Mouse (Mus musculus): Measurements from ENCODE around the gene Clstn1. TPM values are rescaled to one million over a fixed set of nuclear protein-coding genes. Genes with fewer than 3 reads are reported as not detected.

The Clstn1 gene
- polyA plus RNA-seq, 1 experiment from 2014 or later = 71.4 TPM

- Histone ChIP-seq H3K4me2 (replicated peaks) (no peak overlapping the region), H3K9ac (no peak overlapping the region), H3K4me1 (no peaks in the 10 kb centered on the region), H3K27ac (replicated peaks) (no peak overlapping the region), H3K27me3 (no peaks in the 10 kb centered on the region), H3K36me3 (0 out of 2 replicates have a peak, but pooled peaks cover 5% of the 10 kb centered on the region), H3K9me3 (replicated peaks) (no peaks in the 10 kb centered on the region), H3K4me3 (replicated peaks) (no peak overlapping the region)
- 79% methylated on average over 5 of the region's 5 CpGs for whole genome bisulfite sequencing
- ATAC-seq (ENCODE audit: insufficient number of reproducible peaks, low FRiP score, low TSS enrichment, low read depth) = no peak
Observed at GRCm38 (mm10) chr4:149551696-149552095, 34.6 kb upstream of the Clstn1 start.

GRCm38 (mm10) chr4:149553834-149554233 is 32.4 kb upstream of the Clstn1 start:
- WGBS = 69% methylated on average over 7 of the region's 7 CpGs
- Histone ChIP-seq H3K4me3 (replicated peaks) (no peak overlapping the region), H3K4me1 (peaks cover 5% of the 10 kb centered on the region), H3K9ac (no peak overlapping the region), H3K36me3 (0 out of 2 replicates have a peak, but pooled peaks cover 4% of the 10 kb centered on the region), H3K4me2 (replicated peaks) (no peak overlapping the region), H3K9me3 (replicated peaks) (no peaks in the 10 kb centered on the region), H3K27me3 (no peaks in the 10 kb centered on the region), H3K27ac (replicated peaks) (no peak overlapping the region)
- no peak for ATAC-seq (ENCODE audit: insufficient number of reproducible peaks, low FRiP score, low TSS enrichment, low read depth)

DNA sequence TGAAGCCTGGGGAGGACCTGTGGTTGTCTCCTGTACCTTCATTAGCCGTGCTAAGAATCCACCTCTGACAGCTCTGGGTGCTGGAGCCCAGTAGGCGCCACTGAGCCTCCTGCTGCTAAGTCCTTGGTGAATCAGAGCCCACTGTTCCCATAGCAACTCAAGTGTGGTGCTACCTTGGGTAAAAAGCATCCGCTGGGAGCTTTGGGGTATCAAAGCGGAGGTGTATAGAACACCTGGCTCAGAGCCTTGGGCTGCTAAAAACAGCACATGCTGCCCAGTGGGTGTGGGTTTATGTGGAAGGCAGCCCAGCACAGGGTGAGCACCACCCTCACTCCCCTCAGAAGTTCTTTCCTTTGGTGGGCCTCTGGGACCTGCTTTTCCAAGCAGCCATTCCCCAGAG is 30.2 kb upstream of the Clstn1 start:
- WGBS = 77% methylated on average over 4 of the region's 4 CpGs
- Histone ChIP-seq H3K9me3 (replicated peaks) (no peaks in the 10 kb centered on the region), H3K4me3 (replicated peaks) (no peak overlapping the region), H3K36me3 (0 out of 2 replicates have a peak, but pooled peaks cover 12% of the 10 kb centered on the region), H3K9ac (no peak overlapping the region), H3K27ac (replicated peaks) (no peak overlapping the region), H3K27me3 (no peaks in the 10 kb centered on the region), H3K4me1 (peaks cover 5% of the 10 kb centered on the region), H3K4me2 (replicated peaks) (no peak overlapping the region)
- ATAC-seq (ENCODE audit: insufficient number of reproducible peaks, low FRiP score, low TSS enrichment, low read depth) = peak; percentile 55

- H3K36me3 ChIP-seq = 0 out of 2 replicates have a peak, but pooled peaks cover 12% of the 10 kb centered on the region
- H3K27me3 ChIP-seq = no peaks in the 10 kb centered on the region
- 81% methylated on average over 5 of the region's 5 CpGs for WGBS
- no peak overlapping the region for H3K4me2 ChIP-seq (replicated peaks)
- peaks cover 17% of the 10 kb centered on the region for H3K4me1 ChIP-seq
- no peak overlapping the region for H3K27ac ChIP-seq (replicated peaks)
- no peak overlapping the region for H3K9ac ChIP-seq
- H3K4me3 ChIP-seq (replicated peaks) = no peak overlapping the region
- no peaks in the 10 kb centered on the region for H3K9me3 ChIP-seq (replicated peaks)
- no peak for ATAC-seq (ENCODE audit: insufficient number of reproducible peaks, low FRiP score, low TSS enrichment, low read depth)
Observed at GRCm38 (mm10) chr4:149557905-149558304, 28.4 kb upstream of the Clstn1 start.

DNA sequence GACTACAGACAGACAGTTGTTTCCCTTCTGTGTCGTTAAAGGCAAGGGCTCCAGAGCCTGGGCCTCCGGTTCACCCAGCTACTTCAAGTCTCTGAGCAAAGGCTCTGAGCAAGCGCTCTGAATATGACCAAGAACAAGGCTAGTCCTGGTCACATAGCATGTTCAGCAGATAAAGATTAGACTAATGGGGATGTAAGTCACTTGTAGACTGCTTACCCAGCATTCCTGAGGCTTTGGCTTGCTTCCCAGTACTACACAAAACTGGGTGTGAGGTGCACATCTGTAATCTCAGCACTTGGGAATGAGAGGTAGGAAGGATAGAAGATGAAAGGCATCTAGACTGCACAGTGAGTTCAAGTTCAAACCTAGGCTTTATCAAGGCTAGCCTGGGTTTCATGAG is 27.9 kb upstream of the Clstn1 start:
- no peaks in the 10 kb centered on the region for H3K9me3 ChIP-seq (replicated peaks)
- no peak overlapping the region for H3K27ac ChIP-seq (replicated peaks)
- no peak overlapping the region for H3K4me3 ChIP-seq (replicated peaks)
- 0 out of 2 replicates have a peak, but pooled peaks cover 12% of the 10 kb centered on the region for H3K36me3 ChIP-seq
- ATAC-seq (ENCODE audit: insufficient number of reproducible peaks, low FRiP score, low TSS enrichment, low read depth) = no peak
- H3K4me2 ChIP-seq (replicated peaks) = no peak overlapping the region
- WGBS = 72% methylated on average over 3 of the region's 3 CpGs
- no peak overlapping the region for H3K9ac ChIP-seq
- no peaks in the 10 kb centered on the region for H3K27me3 ChIP-seq
- H3K4me1 ChIP-seq = peaks cover 22% of the 10 kb centered on the region

DNA sequence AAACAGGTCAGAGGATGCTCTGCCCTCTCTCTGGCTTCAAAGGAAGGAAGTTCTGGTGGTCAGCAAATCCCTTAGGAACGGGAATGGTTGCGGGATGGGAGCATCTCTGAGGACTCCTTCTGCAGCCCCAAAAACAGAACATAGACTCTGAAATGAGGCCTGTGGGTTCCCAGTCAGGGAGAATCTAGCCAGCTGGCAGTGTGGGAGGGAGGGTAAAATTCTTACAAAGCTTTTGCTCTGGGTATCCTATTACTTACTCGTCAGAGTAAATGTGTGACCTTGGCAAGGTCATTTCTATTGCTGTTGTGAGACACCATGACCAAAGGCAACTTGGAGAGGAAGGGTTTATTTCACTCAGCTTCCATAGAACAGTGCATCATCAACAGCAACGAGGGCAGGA is 24.9 kb upstream of the Clstn1 start:
- Histone ChIP-seq H3K4me2 (replicated peaks) (no peak overlapping the region), H3K4me1 (peaks cover 29% of the 10 kb centered on the region), H3K9ac (no peak overlapping the region), H3K4me3 (replicated peaks) (no peak overlapping the region), H3K9me3 (replicated peaks) (no peaks in the 10 kb centered on the region), H3K27ac (replicated peaks) (no peak overlapping the region), H3K36me3 (0 out of 2 replicates have a peak, but pooled peaks cover 12% of the 10 kb centered on the region), H3K27me3 (no peaks in the 10 kb centered on the region)
- no peak for ATAC-seq (ENCODE audit: insufficient number of reproducible peaks, low FRiP score, low TSS enrichment, low read depth)
- 75% methylated on average over 4 of the region's 4 CpGs for WGBS

DNA sequence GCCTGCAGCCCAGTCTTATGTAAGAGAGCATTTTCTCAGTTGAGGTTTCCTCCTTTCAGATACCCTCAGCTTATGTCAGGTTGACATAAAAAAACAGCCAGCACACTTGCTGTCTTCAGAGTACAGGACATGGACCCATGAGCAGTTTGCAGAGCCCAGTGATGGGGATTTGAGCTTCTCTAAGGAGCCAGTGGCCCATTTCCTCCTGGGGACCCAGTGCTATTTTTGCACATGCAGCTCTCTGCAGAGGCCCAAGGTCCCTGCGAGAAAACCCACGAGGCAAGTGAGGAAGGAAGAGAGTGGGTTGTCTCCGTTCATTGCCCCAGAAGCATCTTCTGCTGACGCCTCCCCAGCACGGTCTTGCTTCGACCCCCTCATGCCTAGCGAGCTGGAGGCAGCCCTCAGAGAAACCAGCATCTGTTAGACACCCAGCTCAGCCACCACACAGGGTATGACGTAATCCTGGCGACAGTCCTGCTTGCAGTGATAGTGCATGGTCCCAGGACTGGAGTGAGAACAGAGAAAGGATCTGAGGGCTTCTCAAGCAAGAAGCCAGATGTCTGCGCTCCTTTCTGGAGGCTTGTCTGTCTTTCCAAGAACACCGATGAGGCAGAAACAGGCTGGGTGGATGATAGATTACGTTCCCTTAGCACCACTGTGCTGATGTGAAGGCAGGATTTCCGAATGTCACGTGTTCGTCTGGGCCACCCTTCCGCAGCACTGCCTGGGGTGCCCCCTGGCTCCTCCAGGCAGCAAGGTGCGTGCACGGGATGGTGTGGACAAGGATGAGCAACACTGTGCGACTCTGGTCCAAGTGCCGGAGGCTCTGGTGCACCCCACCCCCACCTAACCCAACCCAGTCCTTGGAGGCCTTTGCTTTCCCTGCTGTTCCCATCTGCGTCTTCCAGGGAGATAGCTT is 24.0 kb upstream of the Clstn1 start:
- Histone ChIP-seq H3K4me1 (peaks cover 29% of the 10 kb centered on the region), H3K4me3 (replicated peaks) (no peak overlapping the region), H3K36me3 (0 out of 2 replicates have a peak, but pooled peaks cover 12% of the 10 kb centered on the region), H3K27me3 (no peaks in the 10 kb centered on the region), H3K9me3 (replicated peaks) (no peaks in the 10 kb centered on the region), H3K4me2 (replicated peaks) (peak overlapping the region; percentile 33), H3K27ac (replicated peaks) (peak overlapping the region; percentile 77), H3K9ac (no peak overlapping the region)
- 44% methylated on average over 21 of the region's 21 CpGs for WGBS
- ATAC-seq (ENCODE audit: insufficient number of reproducible peaks, low FRiP score, low TSS enrichment, low read depth) = peak; percentile 21; the same call in 1 of the 2 replicates

GRCm38 (mm10) chr4:149562905-149563347 is 23.3 kb upstream of the Clstn1 start:
- H3K27ac ChIP-seq (replicated peaks) = peak overlapping the region; percentile 77
- WGBS = 24% methylated on average over 7 of the region's 7 CpGs
- no peak overlapping the region for H3K4me3 ChIP-seq (replicated peaks)
- H3K4me2 ChIP-seq (replicated peaks) = peak overlapping the region; percentile 33
- peaks cover 35% of the 10 kb centered on the region for H3K4me1 ChIP-seq
- ATAC-seq (ENCODE audit: insufficient number of reproducible peaks, low FRiP score, low TSS enrichment, low read depth) = peak; percentile 5; the same call in 1 of the 2 replicates
- no peaks in the 10 kb centered on the region for H3K27me3 ChIP-seq
- no peaks in the 10 kb centered on the region for H3K9me3 ChIP-seq (replicated peaks)
- H3K36me3 ChIP-seq = 0 out of 2 replicates have a peak, but pooled peaks cover 10% of the 10 kb centered on the region
- no peak overlapping the region for H3K9ac ChIP-seq

DNA sequence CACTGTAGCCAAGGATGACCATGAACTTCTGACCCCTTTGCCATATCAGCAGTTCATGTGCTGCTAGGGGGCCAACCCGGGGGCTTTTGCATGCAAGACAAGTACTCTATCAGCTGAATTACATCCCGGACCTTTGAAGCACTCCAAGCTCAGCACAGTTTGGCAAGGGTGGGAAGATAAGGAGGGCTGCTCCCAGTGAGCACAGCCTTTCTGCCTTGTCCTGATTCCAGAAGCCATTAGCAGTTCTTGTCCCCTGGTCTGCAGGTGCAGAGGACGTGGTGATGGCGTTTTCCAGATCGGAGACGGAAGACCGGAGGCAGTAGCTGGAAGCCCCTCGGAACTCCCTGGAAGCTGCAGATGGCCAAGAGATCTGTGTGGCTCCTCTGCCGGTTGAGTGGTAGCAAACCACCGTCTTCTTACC is 22.3 kb upstream of the Clstn1 start:
- Histone ChIP-seq H3K9ac (no peak overlapping the region), H3K27me3 (no peaks in the 10 kb centered on the region), H3K4me3 (replicated peaks) (no peak overlapping the region), H3K4me1 (peaks cover 40% of the 10 kb centered on the region), H3K36me3 (0 out of 2 replicates have a peak, but pooled peaks cover 10% of the 10 kb centered on the region), H3K9me3 (replicated peaks) (no peaks in the 10 kb centered on the region), H3K4me2 (replicated peaks) (no peak overlapping the region), H3K27ac (replicated peaks) (no peak overlapping the region)
- WGBS = 88% methylated on average over 10 of the region's 10 CpGs
- no peak for ATAC-seq (ENCODE audit: insufficient number of reproducible peaks, low FRiP score, low TSS enrichment, low read depth)

DNA sequence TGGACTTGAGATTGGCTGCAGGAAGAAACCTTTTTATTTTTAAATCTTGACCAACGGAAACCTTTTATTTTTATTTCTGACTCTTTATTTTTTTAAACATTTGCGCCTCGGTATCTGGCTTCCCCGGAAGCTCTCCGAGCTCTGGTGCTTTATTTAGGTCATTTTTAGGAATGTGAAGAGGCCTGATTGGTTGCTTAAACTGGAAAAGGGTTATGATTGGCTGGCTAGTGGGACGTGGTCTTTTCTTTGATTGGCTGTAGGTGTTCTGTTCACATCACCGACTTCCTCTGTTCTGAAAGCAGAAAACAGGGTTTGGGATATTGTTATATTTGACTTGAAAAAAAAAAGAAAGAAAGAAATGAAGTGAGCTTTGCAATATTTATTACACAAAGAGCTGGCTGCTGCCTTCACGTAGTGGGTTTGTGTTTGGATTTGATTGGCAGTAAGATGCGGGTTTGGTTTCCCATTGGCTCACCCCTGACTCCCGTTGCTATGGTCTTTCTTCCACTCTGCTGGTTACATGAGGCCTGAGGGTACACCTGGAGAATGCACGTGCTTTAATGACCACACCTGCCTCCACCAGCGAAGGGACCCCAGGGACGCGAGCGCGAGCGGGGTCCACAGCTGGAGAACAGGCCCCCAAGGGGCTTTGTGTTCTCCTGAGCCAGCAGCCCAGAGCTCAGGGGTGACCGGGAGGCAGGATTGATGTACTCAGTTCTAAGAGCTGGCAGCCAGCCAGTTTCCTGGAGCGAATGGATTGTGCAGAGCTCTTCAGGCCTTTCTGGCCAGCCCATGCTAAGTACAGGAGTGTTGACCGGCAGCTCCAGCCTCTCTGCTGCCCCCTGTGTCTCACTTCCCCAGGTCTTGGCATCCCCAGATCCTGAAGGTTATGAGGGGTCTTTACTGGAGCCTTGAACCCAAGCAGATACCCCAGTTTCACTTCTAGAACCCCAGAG is 21.5 kb upstream of the Clstn1 start:
- Histone ChIP-seq H3K4me3 (replicated peaks) (no peak overlapping the region), H3K27ac (replicated peaks) (no peak overlapping the region), H3K9ac (no peak overlapping the region), H3K4me2 (replicated peaks) (no peak overlapping the region), H3K36me3 (0 out of 2 replicates have a peak, but pooled peaks cover 6% of the 10 kb centered on the region), H3K27me3 (no peaks in the 10 kb centered on the region), H3K9me3 (replicated peaks) (no peaks in the 10 kb centered on the region), H3K4me1 (peaks cover 48% of the 10 kb centered on the region)
- 56% methylated on average over 20 of the region's 20 CpGs for WGBS
- ATAC-seq (ENCODE audit: insufficient number of reproducible peaks, low FRiP score, low TSS enrichment, low read depth) = peak; percentile 69
